Comparison of ENCODE assay signal across 10 mouse cellular contexts in genomic region chr9:69470362-69470761, GRCm38 (mm10). TPM values are rescaled to one million over a fixed set of nuclear protein-coding genes. Genes with fewer than 3 reads are reported as not detected.
A peak's percentile ranks its signal among the peaks of the same experiment; 100 is the strongest.
DNase-seq lines count a peak whose midpoint lies in the region; ATAC-seq and TF ChIP-seq lines count a peak whose summit lies in the region.
"Had no signal": no experiment of that assay in that cellular context is flagged by ENCODE, and none has a peak within 500 bp of the region (broad histone marks: within the 10 kb centered on the region; RNA-seq: fewer than 3 reads in every experiment).

No protein-coding gene starts in this region.

- no peak overlapping the region for H3K4me3 ChIP-seq in heart, embryonic 10.5 days
- H3K4me3 ChIP-seq in lung, embryonic 14.5 days (ENCODE audit: low read depth, low read length): no peak overlapping the region
- no peak overlapping the region for H3K4me3 ChIP-seq in embryonic fibroblast, embryonic 13.5 days (ENCODE audit: insufficient read depth, low read length)
- H3K4me3 ChIP-seq in olfactory bulb, adult 2 months (ENCODE audit: insufficient read depth, low read depth, low read length): no peak overlapping the region
- H3K4me3 ChIP-seq: midbrain, embryonic 13.5 days had no signal

- peaks cover 58% of the 10 kb centered on the region for H3K4me1 ChIP-seq in heart, embryonic 10.5 days
- peaks cover 46% of the 10 kb centered on the region for H3K4me1 ChIP-seq in lung, embryonic 14.5 days (ENCODE audit: insufficient read depth)
- H3K4me1 ChIP-seq in embryonic fibroblast, embryonic 13.5 days (ENCODE audit: control insufficient read depth, insufficient read depth, low read length): peaks cover 59% of the 10 kb centered on the region
- H3K4me1 ChIP-seq in olfactory bulb, adult 2 months (ENCODE audit: control insufficient read depth, insufficient read depth, low read length): peaks cover 36% of the 10 kb centered on the region

- no peak for DNase-seq in heart, embryonic 10.5 days (ENCODE audit: low spot score)
- no peak for DNase-seq in heart, postnatal 10 days
- no peak for DNase-seq in lung, embryonic 14.5 days
- no peak for DNase-seq in lung, postnatal 4 days
- DNase-seq in cerebellum, postnatal 25 days: no peak
- no peak for DNase-seq in gastrocnemius, postnatal 14 days
- DNase-seq: B cell, adult 2 months had no signal

- no peaks in the 10 kb centered on the region for H3K9me3 ChIP-seq in heart, embryonic 10.5 days
- no peaks in the 10 kb centered on the region for H3K9me3 ChIP-seq in lung, embryonic 14.5 days (ENCODE audit: low read depth, low read length)
- H3K9me3 ChIP-seq: midbrain, embryonic 13.5 days had no signal

- TF ChIP-seq CTCF in lung, embryonic 14.5 days (IDR thresholded peaks at IDR 0.05; ENCODE audit: low read depth): no peak
- no peak for TF ChIP-seq CTCF in embryonic fibroblast, embryonic 13.5 days (IDR thresholded peaks at IDR 0.05; ENCODE audit: borderline replicate concordance, insufficient read depth, low read length)
- TF ChIP-seq CTCF in olfactory bulb, adult 2 months (IDR thresholded peaks at IDR 0.05; ENCODE audit: insufficient read depth, low read depth, low read length): no peak

- intact Hi-C loops in heart, postnatal 10 days (cut with DNase I): no loop called here
- intact Hi-C loops in gastrocnemius, postnatal 14 days (cut with DNase I; ENCODE audit: low total_unique reads): no loop called here

- peak overlapping the region; percentile 53 for H3K27ac ChIP-seq in heart, embryonic 10.5 days
- peak overlapping the region; percentile 86 for H3K27ac ChIP-seq in lung, embryonic 14.5 days (ENCODE audit: low read depth)
- H3K27ac ChIP-seq in embryonic fibroblast, embryonic 13.5 days (ENCODE audit: insufficient read depth, low read length): peak overlapping the region; percentile 65
- H3K27ac ChIP-seq in olfactory bulb, adult 2 months (ENCODE audit: insufficient read depth, low read depth, low read length): peak overlapping the region; percentile 50; the same call in 1 of the 2 replicates
- H3K27ac ChIP-seq: midbrain, embryonic 13.5 days had no signal

- H3K27me3 ChIP-seq in heart, embryonic 10.5 days (ENCODE audit: insufficient read depth, poor library complexity, severe bottlenecking): no peaks in the 10 kb centered on the region
- H3K27me3 ChIP-seq in lung, embryonic 14.5 days (ENCODE audit: insufficient read depth, low read length): no peaks in the 10 kb centered on the region

- TF ChIP-seq POLR2A in embryonic fibroblast, embryonic 13.5 days (IDR thresholded peaks at IDR 0.05; ENCODE audit: low read depth, low read length): no peak
- no peak for TF ChIP-seq POLR2A in olfactory bulb, adult 2 months (IDR thresholded peaks at IDR 0.05; ENCODE audit: insufficient read depth, low read depth, low read length)

- peaks cover 55% of the 10 kb centered on the region for H3K36me3 ChIP-seq in heart, embryonic 10.5 days
- peaks cover 46% of the 10 kb centered on the region for H3K36me3 ChIP-seq in lung, embryonic 14.5 days (ENCODE audit: insufficient read depth)
- H3K36me3 ChIP-seq: midbrain, embryonic 13.5 days had no signal

- no peak overlapping the region for H3K9ac ChIP-seq in lung, embryonic 14.5 days
- H3K9ac ChIP-seq: midbrain, embryonic 13.5 days had no signal

- no peak for ATAC-seq in lung, embryonic 14.5 days (ENCODE audit: insufficient read depth)
- ATAC-seq: midbrain, embryonic 13.5 days had no signal

- WGBS in heart, embryonic 10.5 days: 73% methylated on average over 5 of the region's 5 CpGs
- 41% methylated on average over 5 of the region's 5 CpGs for WGBS in lung, embryonic 14.5 days
- WGBS in olfactory bulb, adult 2 months: 15% methylated on average over 5 of the region's 5 CpGs

- H3K4me2 ChIP-seq in lung, embryonic 14.5 days: peak overlapping the region; percentile 39; the same call in 1 of the 2 replicates
- H3K4me2 ChIP-seq: midbrain, embryonic 13.5 days had no signal

RNA-seq across cellular contexts. Expression of gene Anxa2, which starts 16.9 kb away (rescaled TPM):
- 349 and 412 TPM in 2 replicates for polyA plus RNA-seq in heart, embryonic 10.5 days (2016; fragmentation: Nextera tagmentation; extraction: Ambion mirVana)
- 100 to 1,000 TPM; 207 to 221 TPM for total RNA-seq in heart, postnatal 10 days (2021)
- polyA plus RNA-seq in lung, embryonic 14.5 days (2014; fragmentation: Nextera tagmentation; extraction: Ambion mirVana): 474 and 484 TPM in 2 replicates
- 1,213 and 1,412 TPM in 2 replicates for polyA plus RNA-seq in embryonic fibroblast, embryonic 13.5 days (2011; ENCODE audit: insufficient read length, low read depth, missing spikeins)
- 662 TPM in 1 of 2 replicates, not detected in the other for polyA plus RNA-seq in olfactory bulb, adult 2 months (2012; ENCODE audit: insufficient read depth, insufficient read length, low replicate concordance, missing spikeins)
- 100 to 1,000 TPM in 1 of 2 experiments, 10 to 100 TPM in 1; 90.8 to 119 TPM for total RNA-seq in gastrocnemius, postnatal 14 days (2021)
